Mouse (Mus musculus) frontal cortex, adult (tissue): ENCODE measurements at regions not wholly inside any gene's neighbourhood (a gene's known extent, or its start where the extent isn't known, plus 50 kb on each side); places are given as distances from the start of the nearest gene placed in this dataset.

Experiments used
- ATAC-seq: cut with Nextera tagmentation; 2 replicates; pipeline ENCODE4 v1.9.2; 2017; ENCODE audit warnings: mild to moderate bottlenecking, moderate library complexity, mixed read lengths; ENCODE audit not compliant: low TSS enrichment

GRCm38 (mm10) chr6:93623541-93623940, 660.2 kb downstream of the Magi1 start:
- ATAC-seq = no peak

GRCm38 (mm10) chr6:93616926-93617325, 666.8 kb downstream of the Magi1 start:
- ATAC-seq = no peak

GRCm38 (mm10) chr6:93600376-93600775, 657.1 kb upstream of the Adamts9 start:
- no peak for ATAC-seq

- ATAC-seq = no peak
Measured at GRCm38 (mm10) chr6:93599371-93599770, 656.1 kb upstream of the Adamts9 start.

- ATAC-seq = no peak
Measured at GRCm38 (mm10) chr6:93589935-93590334, 646.6 kb upstream of the Adamts9 start.

- ATAC-seq = no peak
Measured at GRCm38 (mm10) chr6:93586871-93587270, 643.6 kb upstream of the Adamts9 start.

- no peak for ATAC-seq
Measured at GRCm38 (mm10) chr6:93581141-93581540, 637.8 kb upstream of the Adamts9 start.

- ATAC-seq = no peak
Measured at GRCm38 (mm10) chr6:93580716-93581115, 637.4 kb upstream of the Adamts9 start.

- ATAC-seq = no peak
Measured at GRCm38 (mm10) chr6:93575249-93575648, 632.0 kb upstream of the Adamts9 start.

- ATAC-seq = peak; percentile 100
Measured at GRCm38 (mm10) chr6:93573679-93574635, 630.7 kb upstream of the Adamts9 start.

- no peak for ATAC-seq
Measured at GRCm38 (mm10) chr6:93569866-93570265, 626.6 kb upstream of the Adamts9 start.

GRCm38 (mm10) chr6:93569211-93569610, 625.9 kb upstream of the Adamts9 start:
- no peak for ATAC-seq

- ATAC-seq = no peak
Measured at GRCm38 (mm10) chr6:93566661-93567060, 623.4 kb upstream of the Adamts9 start.

GRCm38 (mm10) chr6:93548311-93548710, 605.0 kb upstream of the Adamts9 start:
- no peak for ATAC-seq

- ATAC-seq = no peak
Measured at GRCm38 (mm10) chr6:93544246-93544645, 601.0 kb upstream of the Adamts9 start.

GRCm38 (mm10) chr6:93543354-93544129, 600.2 kb upstream of the Adamts9 start:
- peak; percentile 80 for ATAC-seq

- ATAC-seq = no peak
Measured at GRCm38 (mm10) chr6:93539583-93539982, 596.3 kb upstream of the Adamts9 start.

- ATAC-seq = no peak
Measured at GRCm38 (mm10) chr6:93539171-93539570, 595.9 kb upstream of the Adamts9 start.

GRCm38 (mm10) chr6:93537971-93538370, 594.7 kb upstream of the Adamts9 start:
- ATAC-seq = no peak

- ATAC-seq = no peak
Measured at GRCm38 (mm10) chr6:93537126-93537525, 593.8 kb upstream of the Adamts9 start.

- no peak for ATAC-seq
Measured at GRCm38 (mm10) chr6:93513818-93514217, 570.5 kb upstream of the Adamts9 start.

- no peak for ATAC-seq
Measured at GRCm38 (mm10) chr6:93509857-93510256, 566.6 kb upstream of the Adamts9 start.

GRCm38 (mm10) chr6:93497824-93498223, 554.5 kb upstream of the Adamts9 start:
- no peak for ATAC-seq
